Mouse (Mus musculus): ENCODE measurements around the gene Gpr19.

Gene Gpr19

DNA sequence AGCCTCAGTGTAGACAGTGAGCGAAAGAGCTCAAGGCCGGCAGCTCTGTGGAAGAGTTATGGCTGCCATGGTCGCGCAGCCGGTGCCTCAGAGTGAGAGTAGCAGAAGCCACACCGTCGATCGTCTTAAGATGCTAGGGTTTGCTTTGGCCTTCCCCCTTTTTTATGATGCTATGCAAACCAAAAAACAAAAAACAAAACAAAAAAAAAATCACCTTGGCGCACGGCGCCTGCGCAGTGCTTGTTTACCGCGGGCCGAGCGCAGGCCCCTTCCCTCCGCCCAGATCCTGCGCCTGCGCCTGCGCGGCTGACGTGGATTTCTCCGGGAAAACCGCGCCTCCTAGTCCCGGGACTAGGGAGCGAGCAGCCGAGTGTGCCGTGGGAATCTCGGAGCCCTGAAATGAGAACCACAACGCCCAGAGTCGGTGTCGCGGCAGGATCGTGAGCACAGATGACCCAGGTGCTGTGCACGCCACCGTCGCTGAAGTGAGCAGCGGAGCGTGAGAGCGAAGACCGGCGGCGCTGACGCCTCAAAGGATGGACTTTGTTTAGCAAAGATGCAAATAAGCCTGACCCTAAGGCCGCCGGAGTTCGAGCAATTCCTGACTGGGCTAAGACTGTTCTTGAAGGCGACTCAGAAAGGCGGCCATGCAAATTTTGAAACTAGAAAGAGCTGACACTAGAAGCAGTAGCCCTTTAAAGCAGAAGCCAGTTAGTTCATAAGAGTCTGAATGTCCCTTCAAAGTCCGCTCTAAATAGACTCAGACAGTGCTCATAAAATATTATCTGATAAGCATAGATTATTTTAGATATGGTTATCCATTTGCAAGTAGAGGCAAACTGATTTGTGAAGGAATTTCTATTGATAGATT lies at the start of gene Gpr19:
Gene Gpr19, minus strand, starts transcription at position 484 of the 871 bp plus-strand sequence.
- peak; percentile 86 for DNase-seq (ENCODE audit: low spot score)

DNA sequence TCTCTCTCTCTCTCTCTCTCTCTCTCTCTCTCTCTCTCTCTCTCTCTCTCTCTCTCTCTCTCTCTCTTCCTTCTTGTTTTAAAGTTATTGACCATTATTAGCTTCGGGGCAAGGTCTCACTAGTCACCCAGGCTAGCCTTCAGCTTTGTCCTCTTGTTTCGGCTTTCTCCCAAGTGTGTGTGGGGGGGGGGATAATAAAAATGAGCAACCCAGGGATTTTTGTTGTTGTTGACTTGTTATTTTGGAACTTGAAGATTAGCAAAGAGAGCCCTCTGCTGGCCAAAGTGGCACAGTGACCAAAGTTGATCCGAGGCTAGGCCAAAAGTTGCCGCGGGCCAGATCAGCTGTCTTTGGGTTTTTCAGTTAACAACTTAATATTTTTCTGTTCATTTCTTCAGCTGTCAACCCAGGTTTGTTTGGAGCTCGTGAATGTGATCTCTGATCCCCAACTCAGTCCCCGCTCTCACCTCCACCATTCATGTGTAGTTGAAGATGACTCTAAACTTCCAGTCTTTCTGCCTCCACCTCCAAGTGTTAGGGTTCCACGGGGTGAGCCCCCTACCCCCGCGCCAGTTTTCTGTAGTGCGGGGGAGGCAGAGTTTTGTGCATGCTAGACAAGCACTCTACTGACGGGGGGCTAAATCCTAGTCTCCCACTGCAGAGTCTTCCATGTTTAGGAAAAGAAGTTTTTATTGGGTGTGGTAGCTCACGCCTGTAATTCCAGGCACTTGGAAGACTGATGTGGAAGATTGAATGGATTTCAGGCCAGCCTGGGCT lies 49.1 kb upstream of the Gpr19 start:
- peak; percentile 77 for DNase-seq (ENCODE audit: low spot score)

DNA sequence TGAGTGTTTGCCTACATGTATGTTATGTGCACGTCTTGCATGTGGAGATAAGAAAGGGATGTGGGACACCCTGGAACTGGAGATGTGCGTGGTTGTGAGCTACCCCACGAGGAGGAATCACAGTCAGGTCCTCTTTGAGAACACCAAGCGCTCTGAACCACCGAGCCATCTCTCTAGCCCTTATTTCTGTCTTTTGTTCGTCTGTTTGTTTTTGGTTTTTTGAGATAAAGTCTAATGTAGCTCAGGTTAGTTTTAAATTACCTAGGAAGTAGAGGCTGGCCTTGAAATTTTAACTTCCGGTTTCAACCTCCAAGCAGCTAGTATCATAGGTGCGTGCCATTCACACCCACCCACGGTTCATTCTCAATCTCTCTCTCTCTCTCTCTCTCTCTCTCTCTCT lies 48.5 kb upstream of the Gpr19 start:
- no peak for DNase-seq (ENCODE audit: low spot score)

DNA sequence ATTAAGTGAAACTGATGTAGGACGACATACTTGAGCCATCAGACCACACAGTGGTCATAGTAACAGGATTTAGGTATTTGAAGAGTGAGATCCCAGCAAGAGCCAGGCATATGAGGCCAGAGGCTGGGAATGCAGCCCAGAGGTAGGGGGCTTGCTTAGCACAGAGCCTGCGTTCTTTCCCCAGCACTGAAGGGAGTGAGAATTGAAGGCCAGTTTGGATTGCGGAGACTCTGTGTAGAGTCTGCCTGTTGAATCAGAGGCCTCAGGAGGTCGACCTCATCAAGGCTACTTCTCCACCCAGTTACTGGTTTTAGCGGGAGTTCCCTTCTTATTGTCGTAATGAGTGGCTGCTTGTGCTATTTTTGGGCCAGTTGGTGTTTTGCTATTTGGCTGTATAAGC lies 47.7 kb upstream of the Gpr19 start:
- no peak for DNase-seq (ENCODE audit: low spot score)

DNA sequence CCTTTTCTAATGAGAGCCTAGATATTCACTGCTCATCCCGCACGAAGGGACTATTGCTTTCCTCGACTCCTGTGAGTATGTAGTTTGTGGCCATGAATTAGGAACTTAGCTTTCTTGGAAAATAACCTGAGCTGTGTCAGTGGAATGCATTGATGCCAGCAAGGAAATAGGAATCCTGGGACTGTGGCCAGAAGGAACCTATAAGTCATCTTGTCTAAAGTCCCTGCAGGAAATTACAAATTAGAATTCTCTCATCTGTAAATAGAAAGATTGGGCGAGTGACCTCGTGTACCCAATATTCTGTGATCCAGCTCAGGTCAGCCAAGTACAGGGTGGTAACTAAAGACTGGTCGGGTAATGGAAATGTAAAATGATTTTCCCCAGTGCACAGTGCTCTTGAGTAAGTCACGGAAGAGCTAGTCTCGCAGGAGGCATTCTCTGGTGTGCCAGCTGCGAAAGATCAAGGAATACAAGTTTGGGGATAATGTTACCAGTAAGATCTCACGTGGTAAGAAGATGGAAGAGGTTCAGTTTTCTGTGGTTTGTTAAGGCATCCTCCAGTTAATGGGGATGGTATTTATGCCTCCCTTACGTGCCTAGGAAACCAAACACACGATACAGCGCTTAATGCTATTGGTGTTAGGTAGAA lies 45.5 kb upstream of the Gpr19 start:
- no peak for DNase-seq (ENCODE audit: low spot score)

DNA sequence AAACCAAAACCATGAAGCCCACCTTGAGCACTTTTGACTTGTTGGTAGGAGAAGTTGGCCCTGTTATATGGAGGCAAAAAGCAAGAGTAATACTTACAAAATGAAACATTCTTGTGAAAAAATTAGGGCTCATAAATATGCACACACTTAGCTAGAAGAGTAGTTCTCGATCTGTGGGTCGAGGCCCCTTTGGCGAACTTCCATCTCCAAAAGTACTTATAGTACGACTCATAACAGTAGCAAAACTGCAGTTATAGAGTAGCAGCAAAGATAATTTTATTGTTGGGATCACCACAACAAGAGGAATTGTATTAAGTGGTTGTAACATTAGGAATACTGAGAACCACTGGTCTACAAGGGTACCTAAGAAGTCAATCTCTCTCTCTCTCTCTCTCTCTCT lies 41.4 kb upstream of the Gpr19 start:
- no peak for DNase-seq (ENCODE audit: low spot score)

DNA sequence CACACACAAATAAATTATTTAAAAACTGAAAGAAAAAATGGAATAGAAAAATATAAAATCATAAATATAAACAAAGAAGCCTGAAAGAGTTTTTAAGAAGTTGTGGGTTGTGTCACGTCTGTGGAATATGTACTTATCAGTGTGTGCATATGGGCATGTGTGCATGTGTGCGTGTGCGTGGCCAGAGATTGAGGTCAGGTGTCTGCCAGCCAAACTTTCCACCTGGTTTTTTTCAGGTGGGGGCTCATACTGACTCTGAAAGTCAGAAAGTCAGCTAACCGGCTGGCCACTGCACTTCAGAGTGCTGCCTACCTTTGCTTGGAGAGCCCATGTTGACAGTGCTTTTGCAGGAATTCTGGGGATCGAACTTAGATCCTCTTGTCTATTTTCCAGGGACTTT lies 35.9 kb upstream of the Gpr19 start:
- DNase-seq (ENCODE audit: low spot score), result no peak

DNA sequence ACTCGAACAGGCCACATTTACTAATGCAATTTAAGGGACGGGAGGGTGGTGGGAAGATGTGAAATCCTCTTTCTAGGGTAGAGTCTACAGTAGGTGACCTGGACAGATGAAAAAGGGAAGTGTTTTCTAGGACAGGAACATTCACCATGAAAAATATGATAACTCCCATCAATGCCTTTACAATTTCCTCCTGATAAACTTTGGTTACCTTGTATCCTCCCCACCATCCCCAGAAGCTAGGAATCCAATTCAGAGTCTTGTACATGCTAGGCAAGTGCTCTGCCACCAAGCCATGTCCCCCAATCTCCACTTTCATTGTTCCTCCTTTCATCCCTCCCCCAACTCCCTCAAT lies 34.8 kb upstream of the Gpr19 start:
- DNase-seq (ENCODE audit: low spot score), result no peak

DNA sequence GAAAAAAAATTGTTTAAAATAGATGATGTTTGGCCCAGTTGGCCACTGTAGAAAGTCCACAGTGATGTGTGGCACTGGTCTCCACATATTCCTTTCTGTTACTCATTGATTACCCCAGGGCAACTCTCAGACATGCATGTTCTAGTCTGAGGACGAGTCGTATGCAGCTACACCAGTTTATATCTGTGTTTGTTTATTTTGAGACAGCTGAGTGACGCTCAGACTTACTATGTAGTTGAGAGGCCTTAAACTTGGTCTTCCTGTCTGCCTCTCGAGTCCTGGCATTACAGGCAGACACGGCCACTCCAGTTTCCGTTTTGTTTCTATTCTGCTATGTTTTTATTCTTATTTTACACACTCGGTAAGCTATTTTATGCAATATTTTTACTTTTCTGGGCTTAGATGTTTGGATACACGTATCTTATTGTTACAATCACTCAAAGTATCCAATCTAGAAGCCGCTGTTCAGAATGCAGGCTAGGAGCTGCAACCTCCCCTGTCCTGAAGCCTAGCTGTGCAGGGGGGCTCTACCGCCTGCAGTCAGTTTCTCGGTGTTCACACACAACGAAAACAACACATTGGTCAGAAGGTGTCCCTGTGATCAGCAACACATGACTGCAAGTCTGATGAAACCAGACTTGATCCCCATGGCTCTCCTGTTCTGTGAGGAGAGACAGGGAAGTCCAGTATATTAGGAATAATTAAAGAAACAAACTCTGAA lies 34.3 kb upstream of the Gpr19 start:
- no peak for DNase-seq (ENCODE audit: low spot score)

DNA sequence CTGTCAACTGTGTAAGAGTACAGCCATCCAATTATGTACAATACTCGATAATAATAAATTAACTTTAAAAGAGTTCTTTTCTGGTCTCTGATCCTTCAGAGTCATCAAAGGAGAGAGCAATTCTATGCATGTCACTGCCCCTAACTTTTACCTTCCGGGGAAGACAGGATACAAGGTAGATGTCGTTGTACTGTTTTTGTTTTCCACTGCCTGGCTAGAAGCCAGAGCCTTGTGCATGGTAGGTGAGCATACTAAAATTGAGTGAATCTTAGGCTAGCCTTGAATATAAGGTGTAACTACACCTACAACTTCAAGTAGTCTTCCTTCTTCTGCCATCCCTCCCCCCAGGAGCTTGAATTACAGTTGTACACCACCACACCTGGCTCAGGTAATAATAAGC lies 32.8 kb upstream of the Gpr19 start:
- DNase-seq (ENCODE audit: low spot score), result no peak

DNA sequence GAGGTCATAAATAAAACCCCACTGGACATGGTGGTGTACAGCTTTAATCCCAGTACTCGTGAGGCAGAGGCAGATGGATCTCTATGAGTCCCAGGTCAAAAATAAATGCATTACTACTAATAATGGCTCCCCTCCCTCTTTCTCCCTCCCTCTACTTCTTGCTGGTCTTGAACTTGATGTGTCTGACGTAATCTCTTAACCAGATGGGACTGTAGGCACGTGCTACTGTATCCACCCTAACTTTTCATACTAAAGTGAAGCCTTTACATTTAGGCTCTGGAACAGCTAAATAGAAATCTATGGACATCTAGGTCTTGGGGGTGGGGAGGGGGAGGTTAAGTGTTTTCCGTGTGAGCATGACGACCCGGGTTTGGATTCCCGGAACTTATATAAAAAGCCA lies 32.0 kb upstream of the Gpr19 start:
- DNase-seq (ENCODE audit: low spot score), result no peak

DNA sequence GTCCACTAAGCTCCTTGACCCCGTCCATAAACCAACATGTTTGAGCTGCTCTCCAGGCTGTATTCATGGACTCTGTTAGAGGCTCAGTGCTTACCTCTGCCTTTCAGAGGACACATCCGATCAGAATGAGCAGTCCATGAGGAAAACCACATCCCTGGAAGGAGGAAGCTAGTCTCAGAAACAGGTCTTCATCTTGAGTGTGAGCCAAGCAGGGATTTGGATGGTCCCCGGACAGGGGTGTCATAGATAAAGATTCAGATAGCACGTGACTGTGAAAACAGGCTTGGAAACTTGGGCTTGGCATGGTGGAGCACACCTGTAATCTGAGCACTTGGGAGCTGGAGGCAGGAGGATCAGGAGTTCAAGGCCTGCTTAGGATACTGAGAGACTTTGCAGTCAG lies 31.5 kb upstream of the Gpr19 start:
- no peak for DNase-seq (ENCODE audit: low spot score)

DNA sequence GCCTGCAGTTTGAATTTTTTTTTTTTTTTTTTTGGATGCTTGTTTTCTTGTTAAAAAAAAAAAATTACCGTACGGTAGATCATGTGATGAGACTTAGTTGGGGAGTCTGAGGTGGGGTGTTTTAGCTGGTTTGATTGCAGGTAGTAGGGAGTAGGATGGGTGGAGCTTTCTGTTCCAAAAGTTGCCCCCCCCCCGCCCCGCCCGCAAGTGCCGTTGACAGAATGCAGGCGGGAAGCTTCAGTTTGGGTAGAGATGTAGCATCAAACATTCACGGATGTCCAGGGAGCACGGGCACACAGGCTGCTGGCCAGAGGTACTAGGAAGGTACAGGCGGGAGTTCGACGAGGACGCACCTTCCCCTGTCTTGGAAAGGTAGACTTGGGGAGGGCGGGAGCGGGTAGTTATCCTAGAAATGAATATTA lies 30.5 kb upstream of the Gpr19 start:
- no peak for DNase-seq (ENCODE audit: low spot score)

DNA sequence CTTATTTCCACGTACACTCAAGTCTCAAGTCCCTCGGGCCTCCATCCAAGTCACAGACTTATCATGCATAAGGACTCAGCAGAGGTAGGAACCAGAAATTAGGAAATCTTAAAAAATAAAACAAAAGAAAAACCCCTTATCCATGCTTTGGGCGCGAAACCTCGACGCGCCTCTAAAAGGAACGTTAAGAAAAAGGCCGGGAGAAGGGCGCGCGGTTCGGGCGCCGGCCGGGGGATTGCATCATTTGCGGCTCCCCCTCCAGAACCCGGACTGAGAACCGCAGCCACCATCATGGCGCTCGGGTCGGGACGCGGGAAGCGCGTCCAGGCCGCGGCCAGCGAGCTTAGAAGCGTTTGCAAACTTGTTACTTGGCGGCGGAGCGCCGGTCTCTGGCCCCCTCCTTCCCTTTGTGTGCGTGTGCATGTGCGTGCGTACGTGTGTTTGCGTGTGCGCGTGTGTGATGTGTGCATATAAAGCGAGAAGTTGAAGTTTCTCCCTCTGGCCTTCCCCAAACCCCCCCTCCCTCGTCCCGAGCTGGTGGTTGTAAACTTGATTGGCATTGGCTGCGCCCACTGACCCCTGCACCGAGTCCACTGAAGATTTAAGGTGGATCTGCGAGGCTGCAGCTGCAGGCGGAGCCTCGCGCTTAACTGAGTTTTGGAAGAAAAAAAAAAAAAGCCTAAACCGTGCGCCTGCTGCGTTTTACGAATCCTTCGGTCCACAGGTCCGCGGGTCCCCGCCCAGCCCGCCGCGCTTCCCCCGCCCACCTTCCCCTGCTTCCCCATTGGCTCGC lies 29.9 kb upstream of the Gpr19 start:
- peak; percentile 62 for DNase-seq (ENCODE audit: low spot score)

DNA sequence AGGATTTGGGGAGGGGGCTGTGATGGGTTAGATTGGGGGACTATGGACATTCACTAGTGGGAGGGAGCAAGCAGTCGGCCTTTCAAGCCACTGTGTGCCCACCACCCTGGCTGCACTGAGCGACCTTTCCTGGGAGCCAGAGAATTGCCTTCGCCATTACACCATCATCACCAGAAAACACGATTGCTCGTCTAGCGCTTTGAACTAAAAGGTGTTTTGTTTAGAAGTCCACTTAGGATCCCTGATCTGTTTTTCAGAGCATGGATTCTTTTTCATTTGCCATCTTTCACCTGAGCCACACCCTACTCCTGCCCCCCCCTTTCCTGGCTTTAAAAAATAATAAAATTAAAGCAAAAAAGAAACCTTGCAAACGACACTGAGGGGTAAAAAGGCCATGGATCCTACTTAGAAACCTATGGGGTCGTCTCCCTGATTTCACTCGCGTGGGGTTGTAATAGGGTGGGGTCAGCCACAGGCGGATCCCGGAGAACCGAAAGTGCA lies 29.3 kb upstream of the Gpr19 start:
- DNase-seq (ENCODE audit: low spot score), result no peak

DNA sequence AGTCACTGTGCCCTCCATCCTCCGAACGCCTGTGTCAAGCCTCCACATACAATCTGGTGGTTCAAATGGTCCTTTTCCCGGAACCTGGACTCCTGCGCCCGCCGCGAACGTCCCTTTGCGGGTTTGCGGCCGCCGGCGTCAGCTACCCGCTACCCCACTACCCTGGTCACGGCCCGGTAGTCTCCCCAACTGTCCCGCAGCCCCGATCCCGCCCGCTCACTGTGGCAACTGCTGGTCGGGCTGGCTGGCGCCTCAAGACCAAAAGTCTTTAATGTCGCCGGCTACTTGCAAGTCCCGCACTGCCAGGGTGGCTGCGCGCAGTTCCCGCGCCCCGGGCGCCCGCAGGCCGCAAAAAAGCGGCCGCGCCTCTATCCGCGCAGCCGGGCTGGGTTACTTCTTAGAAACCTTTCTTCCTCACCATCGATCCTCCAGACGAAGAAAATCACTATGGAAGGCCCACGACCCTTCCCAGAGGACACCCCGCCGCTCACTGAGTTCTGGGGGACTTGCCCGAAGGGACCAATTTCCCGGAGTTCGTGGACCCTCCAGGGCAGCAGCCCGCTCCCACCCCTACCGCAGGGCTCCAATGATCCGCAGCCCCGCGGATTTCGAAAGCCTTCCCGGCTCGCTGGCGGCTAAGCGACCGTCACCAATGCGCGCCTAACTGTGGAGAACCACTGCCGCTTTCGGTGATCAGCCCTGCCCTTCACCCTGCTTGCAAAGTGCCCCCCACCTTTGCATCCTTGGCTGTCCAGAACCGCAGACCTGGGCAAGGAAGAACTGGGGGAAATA lies 28.6 kb upstream of the Gpr19 start:
- peak; percentile 25 for DNase-seq (ENCODE audit: low spot score)

DNA sequence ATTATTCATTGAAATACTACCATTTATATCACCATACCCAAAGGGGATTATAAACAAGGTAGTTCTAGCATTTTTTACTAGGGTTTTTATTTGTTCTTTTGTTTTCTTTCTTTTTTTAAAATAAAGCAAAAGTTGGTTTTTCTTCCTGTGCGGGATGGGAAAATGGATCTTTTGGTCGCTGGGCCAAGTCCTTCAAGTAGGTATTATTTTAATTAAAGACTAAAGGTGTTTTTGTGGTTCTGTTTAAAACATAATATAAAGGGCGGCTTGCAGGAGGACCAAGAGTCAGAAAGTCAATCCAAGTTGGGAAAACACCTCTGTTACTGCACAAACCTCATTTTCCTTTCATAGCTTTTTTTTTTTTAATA lies 27.9 kb upstream of the Gpr19 start:
- DNase-seq (ENCODE audit: low spot score), result no peak

DNA sequence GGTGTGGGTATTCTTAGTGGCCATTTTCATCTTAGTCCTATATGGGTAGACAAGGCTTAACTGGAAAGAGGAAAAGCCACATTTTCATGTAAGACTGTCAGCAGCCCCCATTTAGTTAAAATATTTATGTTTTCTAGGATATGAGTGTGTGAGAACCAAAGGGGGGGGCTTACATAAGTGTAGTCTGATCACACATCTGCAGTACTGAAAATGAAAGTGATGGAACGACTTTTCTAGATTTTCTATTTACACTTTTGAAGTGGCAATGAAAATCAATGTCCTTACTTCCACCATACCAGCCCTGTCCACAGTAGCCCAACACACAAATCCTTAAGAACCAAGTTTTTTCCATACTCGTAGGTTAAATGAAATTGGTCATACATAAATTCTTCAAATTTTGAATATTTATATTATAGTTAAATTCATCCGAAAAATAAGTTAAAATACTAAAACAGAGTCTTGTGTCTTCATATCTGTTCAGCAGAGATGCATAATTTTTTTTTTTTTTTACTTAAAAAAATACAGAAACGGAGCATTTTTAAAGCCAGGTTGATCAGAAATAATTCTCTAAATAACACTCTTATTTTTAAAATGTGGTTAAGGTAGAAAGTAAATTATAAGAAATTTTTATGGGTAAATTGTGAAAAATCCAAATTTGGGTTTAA lies 27.4 kb upstream of the Gpr19 start:
- no peak for DNase-seq (ENCODE audit: low spot score)

DNA sequence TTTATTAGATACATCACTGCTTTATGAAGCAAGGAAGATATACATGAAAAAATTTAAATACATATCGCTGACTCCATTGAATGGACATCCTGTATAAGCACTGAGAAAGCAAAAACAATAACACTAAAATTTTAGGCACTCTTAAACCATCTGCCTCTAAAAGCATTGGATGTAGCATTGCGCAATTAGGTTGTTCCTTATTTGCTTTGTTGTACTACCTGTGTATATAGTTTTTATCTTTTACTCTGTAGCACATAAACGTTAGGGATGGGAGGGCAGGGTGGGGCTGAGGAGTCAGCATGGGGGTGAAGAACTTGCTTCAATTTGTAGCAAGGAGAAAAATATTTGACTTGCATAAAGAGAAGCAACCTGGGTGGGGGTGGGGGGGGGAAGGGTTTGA lies 25.9 kb upstream of the Gpr19 start:
- no peak for DNase-seq (ENCODE audit: low spot score)

DNA sequence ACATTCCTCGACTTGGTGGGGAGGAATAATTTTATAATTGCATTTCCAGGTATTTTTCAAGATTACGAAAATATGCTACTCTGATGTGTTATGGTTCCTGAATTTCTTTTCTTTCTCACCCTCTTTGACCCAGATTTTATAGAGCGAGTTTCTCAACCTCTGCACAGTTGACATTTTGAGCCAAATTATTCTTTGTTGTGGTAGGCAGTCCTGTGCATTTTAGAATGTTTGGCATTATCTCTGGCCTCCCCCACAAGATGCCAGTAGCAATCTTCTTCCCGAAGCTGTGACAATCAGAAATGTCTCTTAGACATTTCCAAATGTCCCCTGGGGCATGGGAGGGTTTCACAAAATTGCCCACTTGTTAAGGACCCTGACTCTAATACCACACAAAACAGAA lies 25.3 kb upstream of the Gpr19 start:
- no peak for DNase-seq (ENCODE audit: low spot score)
